Mouse (Mus musculus) testis, postnatal 10 days (tissue): ENCODE measurements around the gene Mlf2.

Experiments used
- DNase-seq: peaks from one replicate; pipeline ENCODE4 v3.0.0; 2021; ENCODE audit warnings: low spot score

Gene Mlf2

GRCm38 (mm10) chr6:124913214-124913613, 18.0 kb upstream of the Mlf2 start:
- DNase-seq, result no peak

GRCm38 (mm10) chr6:124913721-124914285, 17.4 kb upstream of the Mlf2 start:
- no peak for DNase-seq

GRCm38 (mm10) chr6:124914511-124914910, 16.7 kb upstream of the Mlf2 start:
- DNase-seq, result no peak

- DNase-seq, result no peak
Measured at GRCm38 (mm10) chr6:124915160-124915941, 15.8 kb upstream of the Mlf2 start.

- no peak for DNase-seq
Measured at GRCm38 (mm10) chr6:124915942-124916694, 15.1 kb upstream of the Mlf2 start.

GRCm38 (mm10) chr6:124916695-124917517, 14.3 kb upstream of the Mlf2 start:
- DNase-seq, result peak; percentile 98

- peak; percentile 92 for DNase-seq
Measured at GRCm38 (mm10) chr6:124917518-124918330, 13.5 kb upstream of the Mlf2 start.

GRCm38 (mm10) chr6:124918331-124918690, 12.9 kb upstream of the Mlf2 start:
- no peak for DNase-seq

GRCm38 (mm10) chr6:124918890-124919627, 12.1 kb upstream of the Mlf2 start:
- no peak for DNase-seq

- DNase-seq, result peak; percentile 95
Measured at GRCm38 (mm10) chr6:124919695-124920317, 11.4 kb upstream of the Mlf2 start, which contains the start of gene Ptms. TSS of gene Ptms (minus strand) at chr6:124920103.

- DNase-seq, result no peak
Measured at GRCm38 (mm10) chr6:124920318-124921085, 10.7 kb upstream of the Mlf2 start.

- DNase-seq, result no peak
Measured at GRCm38 (mm10) chr6:124921539-124921938, 9.6 kb upstream of the Mlf2 start.

GRCm38 (mm10) chr6:124925173-124925793, 5.9 kb upstream of the Mlf2 start:
- no peak for DNase-seq

GRCm38 (mm10) chr6:124925941-124926340, 5.2 kb upstream of the Mlf2 start:
- DNase-seq, result no peak

- DNase-seq, result no peak
Measured at GRCm38 (mm10) chr6:124930231-124930630, 955 bp upstream of the Mlf2 start.

GRCm38 (mm10) chr6:124931525-124932313, 533 bp downstream of the Mlf2 start:
- peak; percentile 73 for DNase-seq

- no peak for DNase-seq
Measured at GRCm38 (mm10) chr6:124932314-124932695, 1.1 kb downstream of the Mlf2 start.

- no peak for DNase-seq
Measured at GRCm38 (mm10) chr6:124933127-124933526, 1.9 kb downstream of the Mlf2 start.
